Mouse (Mus musculus): ENCODE measurements around the gene Tarbp1. TPM values are rescaled to one million over a fixed set of nuclear protein-coding genes. Genes with fewer than 3 reads are reported as not detected.

Tarbp1 gene
- 1 to 10 TPM; 5.0 to 6.6 TPM for polyA plus RNA-seq (2017; shearing (Covaris generic))

GRCm38 (mm10) chr8:126474299-126475187 lies at the start of gene Tarbp1:
TSS of gene Tarbp1 (minus strand) at chr8:126475065.

GRCm38 (mm10) chr8:126422174-126422919 lies 52.5 kb downstream of the Tarbp1 start, which contains the start of gene Coa6:
TSS of gene Coa6 (plus strand) at chr8:126422515.

Other genes with a start within 250 kb of the Tarbp1 start
- not detected for gene Slc35f3, start 176.5 kb downstream of the Tarbp1 start, polyA plus RNA-seq (2017; shearing (Covaris generic))
- 10 to 100 TPM; 54.9 to 62.6 TPM for gene Coa6, start 52.5 kb downstream of the Tarbp1 start, polyA plus RNA-seq (2017; shearing (Covaris generic))
- 10 to 100 TPM; 56.8 to 60.2 TPM for gene Irf2bp2, start 118.9 kb upstream of the Tarbp1 start, polyA plus RNA-seq (2017; shearing (Covaris generic))